Comparison of ENCODE assay signal across 8 mouse cellular contexts in the genomic region with DNA sequence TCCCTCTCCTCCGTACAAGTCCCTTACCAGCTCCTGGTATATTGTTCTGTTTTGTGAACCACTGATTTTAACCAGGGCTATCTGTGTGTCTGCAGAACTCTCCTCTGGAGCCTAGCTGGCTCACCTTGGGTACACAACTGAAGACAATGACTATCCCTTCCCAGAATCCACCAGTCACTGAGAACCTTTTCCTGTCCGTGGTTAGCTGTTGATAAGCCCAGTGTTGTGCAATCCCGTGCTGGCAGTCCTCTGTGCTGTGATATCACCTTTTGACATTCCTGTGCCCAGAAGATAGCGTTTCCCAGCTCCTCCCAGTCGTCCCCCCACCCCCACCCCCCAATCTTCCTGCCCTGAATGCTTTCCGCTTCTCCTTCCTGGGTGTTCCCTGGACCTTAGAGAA.
DNase-seq lines count a peak whose midpoint lies in the region; ATAC-seq lines count a peak whose summit lies in the region.

No protein-coding gene starts in this region.

- DNase-seq in c-Kit-positive CD71-positive TER-119-positive erythroid progenitor cells, embryonic 14.5 days (ENCODE audit: low spot score), result peak; percentile 86
- DNase-seq in ovary, postnatal 14 days (ENCODE audit: low spot score), result peak; percentile 2
- no peak for DNase-seq in left cerebral cortex, adult 8-10 months (ENCODE audit: low spot score in 2 of 2)
- DNase-seq in cerebellum, adult 9-10 months, result no peak

- no peak overlapping the region for H3K4me3 ChIP-seq in forebrain, embryonic 13.5 days
- no peak overlapping the region for H3K4me3 ChIP-seq in forebrain, embryonic 12.5 days (replicated peaks)
- H3K4me3 ChIP-seq in liver, embryonic 12.5 days, result 0 out of 2 replicates have a peak overlapping the region, but pooled peaks have one; percentile 53

- no peaks in the 10 kb centered on the region for H3K27me3 ChIP-seq in forebrain, embryonic 13.5 days
- no peaks in the 10 kb centered on the region for H3K27me3 ChIP-seq in forebrain, embryonic 12.5 days
- H3K27me3 ChIP-seq in liver, embryonic 12.5 days (replicated peaks), result no peaks in the 10 kb centered on the region; the same call in 1 of the 2 replicates

- WGBS in forebrain, embryonic 13.5 days, result 52% methylated on average over 6 of the region's 6 CpGs
- WGBS in forebrain, embryonic 12.5 days, result 57% methylated on average over 6 of the region's 6 CpGs
- 3% methylated on average over 6 of the region's 6 CpGs for whole genome bisulfite sequencing in liver, embryonic 12.5 days (ENCODE audit: insufficient replicate concordance)

- peaks cover 7% of the 10 kb centered on the region for H3K4me1 ChIP-seq in forebrain, embryonic 13.5 days
- H3K4me1 ChIP-seq in forebrain, embryonic 12.5 days, result peaks cover 5% of the 10 kb centered on the region
- H3K4me1 ChIP-seq in liver, embryonic 12.5 days, result peaks cover 57% of the 10 kb centered on the region

- H3K27ac ChIP-seq in forebrain, embryonic 13.5 days, result no peak overlapping the region
- H3K27ac ChIP-seq in forebrain, embryonic 12.5 days, result no peak overlapping the region
- peak overlapping the region; percentile 86 for H3K27ac ChIP-seq in liver, embryonic 12.5 days

- no peak overlapping the region for H3K9ac ChIP-seq in forebrain, embryonic 13.5 days
- H3K9ac ChIP-seq in forebrain, embryonic 12.5 days, result no peak overlapping the region
- 0 out of 2 replicates have a peak overlapping the region, but pooled peaks have one; percentile 64 for H3K9ac ChIP-seq in liver, embryonic 12.5 days

- H3K4me2 ChIP-seq in forebrain, embryonic 13.5 days, result peak overlapping the region; percentile 70; the same call in 1 of the 2 replicates
- no peak overlapping the region for H3K4me2 ChIP-seq in forebrain, embryonic 12.5 days
- H3K4me2 ChIP-seq in liver, embryonic 12.5 days, result peak overlapping the region; percentile 85

- H3K36me3 ChIP-seq in forebrain, embryonic 13.5 days (ENCODE audit: poor library complexity, severe bottlenecking), result no peaks in the 10 kb centered on the region
- no peaks in the 10 kb centered on the region for H3K36me3 ChIP-seq in forebrain, embryonic 12.5 days (replicated peaks)
- H3K36me3 ChIP-seq in liver, embryonic 12.5 days, result no peaks in the 10 kb centered on the region

- ATAC-seq in forebrain, embryonic 13.5 days, result 0 out of 2 replicates have a peak, but pooled peaks have one; percentile 4
- ATAC-seq in forebrain, embryonic 12.5 days (ENCODE audit: low FRiP score), result no peak
- peak; percentile 28 to 37 for ATAC-seq in hematopoietic stem cell, adult 5-6 weeks (replicated peaks in 1 of 2; ENCODE audit: insufficient read depth in 1 of 2, low FRiP score in 2 of 2, low TSS enrichment in 1 of 2, low read depth in 1 of 2, poor library complexity in 2 of 2, severe bottlenecking in 2 of 2)
- peak; percentile 98 for ATAC-seq in liver, embryonic 12.5 days

- H3K9me3 ChIP-seq in forebrain, embryonic 13.5 days (replicated peaks), result no peaks in the 10 kb centered on the region
- no peaks in the 10 kb centered on the region for H3K9me3 ChIP-seq in forebrain, embryonic 12.5 days
- H3K9me3 ChIP-seq in liver, embryonic 12.5 days (replicated peaks), result no peaks in the 10 kb centered on the region

Comparison
In these comparisons a context has a peak if more than half of its experiments do, and no peak if none do; other contexts are left out.
1. DNase-seq: peak in c-Kit-positive CD71-positive TER-119-positive erythroid progenitor cells, embryonic 14.5 days (single experiment) and ovary, postnatal 14 days (single experiment); none in left cerebral cortex, adult 8-10 months (0 of 2) and cerebellum, adult 9-10 months (single experiment).